In the genomic region with DNA sequence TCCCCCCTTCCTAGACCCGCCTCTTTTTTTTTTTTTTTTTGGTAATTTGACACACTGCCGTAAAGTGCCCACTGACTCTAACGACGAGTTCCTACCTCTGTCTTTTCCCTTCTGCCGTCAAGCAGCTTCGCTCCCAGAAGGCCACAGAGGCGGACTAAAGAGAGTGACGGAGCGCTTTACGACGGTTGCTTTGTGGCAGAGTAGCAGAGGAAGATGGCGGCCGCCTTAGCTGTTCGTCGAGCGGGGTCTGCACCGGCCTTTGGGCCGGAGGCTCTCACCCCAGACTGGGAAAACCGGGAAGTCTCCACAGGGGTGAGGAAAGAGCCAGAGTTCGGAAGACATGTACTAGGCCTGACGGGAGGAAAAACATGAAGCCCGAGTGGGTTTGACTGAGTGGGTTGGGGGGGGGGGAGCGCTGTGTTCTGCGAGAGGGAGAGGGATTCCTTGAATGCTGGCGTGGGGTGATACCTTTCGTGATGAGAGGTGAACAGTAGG, we compare ENCODE assay signal across 1 mouse cellular context.
TF ChIP-seq lines count a peak whose summit lies in the region.

A gene (plus strand): TSS at position 184 of the 495 bp plus-strand sequence.

TF ChIP-seq in MEL, 35 proteins besides CTCF, POLR2A, EP300 and RAD21 (continued from another document):
- TF ChIP-seq TAL1 (IDR thresholded peaks at IDR 0.05; ENCODE audit: low read length) (no peak), ELF1 (IDR thresholded peaks at IDR 0.05; ENCODE audit: low read depth, low read length) (peak; percentile 93), ZNF384 (IDR thresholded peaks at IDR 0.05; ENCODE audit: low read depth, low read length) (peak; percentile 98), USF2 (IDR thresholded peaks at IDR 0.05; ENCODE audit: borderline replicate concordance in 1 of 2, insufficient read depth in 1 of 2, low read depth in 1 of 2, low read length in 2 of 2) (no peak), MAFK (IDR thresholded peaks at IDR 0.05; ENCODE audit: borderline replicate concordance, low read depth, low read length) (no peak; the same call in 1 of the 2 replicates), NELFE (IDR thresholded peaks at IDR 0.05; ENCODE audit: low read depth, low read length) (peak; percentile 93), UBTF (IDR thresholded peaks at IDR 0.05; ENCODE audit: borderline replicate concordance, insufficient read depth, low read depth, low read length) (no peak), USF1 (IDR thresholded peaks at IDR 0.05; ENCODE audit: low read depth, low read length) (no peak; the same call in 1 of the 2 replicates), SIN3A (IDR thresholded peaks at IDR 0.05; ENCODE audit: low read length) (peak; percentile 94), TCF12 (IDR thresholded peaks at IDR 0.05; ENCODE audit: low read depth, low read length) (peak; percentile 76), RCOR1 (IDR thresholded peaks at IDR 0.05; ENCODE audit: low read depth, low read length) (0 out of 2 replicates have a peak, but pooled peaks have one; percentile 15), ZC3H11A (IDR thresholded peaks at IDR 0.05; ENCODE audit: low read depth, low read length) (no peak), MYB (IDR thresholded peaks at IDR 0.05; ENCODE audit: low read depth, low read length) (peak; percentile 40; the same call in 1 of the 2 replicates)
TF ChIP-seq in MEL: peak in this region for 24.
